Mouse (Mus musculus) myocyte (in vitro differentiated cells): Measurements from ENCODE around the gene 4930469K13Rik.

ENCODE experiments used
- MAX ChIP-seq: IDR thresholded peaks from one replicate; pipeline ENCODE4 v1.6.1; 2011; ENCODE audit warnings: low read depth, mild to moderate bottlenecking, control low read depth
- POLR2A ChIP-seq: IDR thresholded peaks from one replicate; pipeline ENCODE4 v1.6.1; 2011; ENCODE audit warnings: low read depth, mild to moderate bottlenecking, control low read depth, moderate library complexity; ENCODE audit not compliant: insufficient read length

DNA sequence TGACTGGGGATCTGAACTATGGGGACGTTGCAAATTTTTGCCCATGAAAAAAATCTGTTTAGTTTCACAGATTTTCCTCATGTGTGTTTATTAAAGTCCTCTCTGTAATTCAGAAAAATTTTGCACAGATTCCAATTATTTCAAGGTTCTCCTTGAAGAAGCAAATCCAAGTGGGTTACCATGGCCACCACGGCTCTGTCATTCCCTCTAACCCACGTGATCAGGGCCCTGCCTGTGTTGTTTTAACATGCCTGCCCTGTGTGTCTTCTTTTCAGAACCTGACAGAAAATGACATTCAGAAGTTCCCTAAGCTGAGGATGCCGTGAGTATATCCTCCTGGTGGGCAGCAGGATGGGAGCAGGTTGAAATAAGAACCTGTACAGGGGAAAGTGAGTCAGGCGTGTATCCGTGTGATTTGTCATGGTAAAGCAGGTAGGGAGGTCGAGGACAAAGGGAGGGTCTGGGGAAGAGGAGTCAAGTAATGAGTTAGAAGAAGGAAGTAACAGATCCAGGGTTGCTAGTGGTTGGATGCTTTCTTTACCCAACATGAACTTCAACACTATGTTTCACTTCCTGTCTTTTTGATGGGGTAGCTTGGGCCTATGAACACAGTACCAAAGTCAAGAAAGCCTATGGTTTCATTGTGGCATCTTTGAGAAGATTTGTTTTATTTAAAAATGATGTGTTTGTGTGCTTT lies 44.2 kb downstream of the 4930469K13Rik start:
- TF ChIP-seq MAX (no peak), POLR2A (no peak)
